29 mouse cellular contexts compared by ENCODE assay signal in genomic region chr5:73548838-73549237, GRCm38 (mm10).
"Had no signal": no experiment of that assay in that cellular context is flagged by ENCODE, and none has a peak within 500 bp of the region (broad histone marks: within the 10 kb centered on the region; RNA-seq: fewer than 3 reads in every experiment).

No protein-coding gene starts in this region.

- H3K27me3 ChIP-seq: limb, embryonic 12.5 days; limb, embryonic 13.5 days; limb, embryonic 15.5 days; liver, embryonic 12.5 days; liver, embryonic 13.5 days; liver, embryonic 15.5 days; lung, embryonic 15.5 days; megakaryocyte, embryonic 14.5 days; midbrain, embryonic 12.5 days; midbrain, embryonic 15.5 days; neural tube, embryonic 12.5 days had no signal

- ATAC-seq: liver, embryonic 12.5 days; liver, postnatal 0 days; midbrain, embryonic 15.5 days; midbrain, embryonic 16.5 days had no signal

- H3K27ac ChIP-seq: left cerebral cortex, adult 2 months; limb, embryonic 10.5 days; limb, embryonic 12.5 days; limb, embryonic 13.5 days; limb, embryonic 15.5 days; liver, embryonic 12.5 days; liver, embryonic 13.5 days; liver, embryonic 14.5 days; liver, embryonic 15.5 days; lung, embryonic 15.5 days; macrophage; midbrain, embryonic 10.5 days; midbrain, embryonic 12.5 days; midbrain, embryonic 15.5 days; neural tube, embryonic 12.5 days had no signal

- H3K9ac ChIP-seq: limb, embryonic 12.5 days; limb, embryonic 13.5 days; limb, embryonic 15.5 days; liver, embryonic 12.5 days; liver, embryonic 13.5 days; liver, embryonic 14.5 days; liver, embryonic 15.5 days; liver, postnatal 0 days; lung, embryonic 14.5 days; lung, embryonic 15.5 days; midbrain, embryonic 12.5 days; midbrain, embryonic 15.5 days; neural tube, embryonic 12.5 days had no signal

- H3K9me3 ChIP-seq: limb, embryonic 10.5 days; limb, embryonic 12.5 days; limb, embryonic 13.5 days; limb, embryonic 15.5 days; liver, embryonic 12.5 days; liver, embryonic 13.5 days; liver, embryonic 15.5 days; lung, embryonic 15.5 days; megakaryocyte, embryonic 14.5 days; midbrain, embryonic 10.5 days; midbrain, embryonic 12.5 days; midbrain, embryonic 15.5 days; neural tube, embryonic 12.5 days had no signal

- DNase-seq: left cerebral cortex, postnatal 4 days; liver; liver, embryonic 13.5 days; liver, postnatal 0 days; lung, adult 18-20 months; lung, adult 2 months; lung, postnatal 14 days; lung, postnatal 36 days; lung, postnatal 4 days; midbrain, embryonic 14.5 days had no signal

- H3K36me3 ChIP-seq: liver, embryonic 13.5 days; liver, embryonic 15.5 days; midbrain, embryonic 15.5 days had no signal

- H3K4me1 ChIP-seq: limb, embryonic 12.5 days; liver, embryonic 12.5 days; liver, embryonic 13.5 days; liver, embryonic 15.5 days; midbrain, embryonic 12.5 days; midbrain, embryonic 15.5 days; neural tube, embryonic 12.5 days had no signal

- H3K4me3 ChIP-seq: left cerebral cortex, adult 2 months; limb, embryonic 10.5 days; limb, embryonic 12.5 days; limb, embryonic 13.5 days; limb, embryonic 15.5 days; liver, embryonic 12.5 days; liver, embryonic 13.5 days; liver, embryonic 15.5 days; lung, embryonic 15.5 days; megakaryocyte, embryonic 14.5 days; midbrain, embryonic 10.5 days; midbrain, embryonic 12.5 days; midbrain, embryonic 15.5 days; myocyte; neural tube, embryonic 12.5 days had no signal

- H3K4me2 ChIP-seq: limb, embryonic 12.5 days; limb, embryonic 13.5 days; limb, embryonic 15.5 days; liver, embryonic 11.5 days; liver, embryonic 12.5 days; liver, embryonic 13.5 days; liver, embryonic 15.5 days; lung, embryonic 14.5 days; lung, embryonic 15.5 days; midbrain, embryonic 12.5 days; midbrain, embryonic 15.5 days; neural tube, embryonic 12.5 days had no signal
